Mouse (Mus musculus) intestine, embryonic 15.5 days (tissue): ENCODE data around the gene Ubqln4. TPM values are rescaled to one million over a fixed set of nuclear protein-coding genes. Genes with fewer than 3 reads are reported as not detected.
"Not testable (repeated sequence)": the region's sequence is repeated elsewhere in the genome, so short reads cannot be mapped to it uniquely, and the experiment has no call there.

Experiments
- ATAC-seq: fragments of 200-750 bp; cut with Nextera tagmentation; 2 replicates; pipeline ENCODE4 v1.8.0; 2017; ENCODE audit warnings: moderate TSS enrichment, moderate library complexity
- H3K27ac ChIP-seq: fragments of 300-500 bp; sonication (generic); 2 replicates; pipeline ENCODE4 v1.5.1; 2015; ENCODE audit warnings: mild to moderate bottlenecking, inconsistent platforms
- H3K27me3 ChIP-seq: fragments of 300-500 bp; sonication (generic); replicated peaks from 2 replicates; pipeline ENCODE4 v1.6.1; 2015; ENCODE audit warnings: inconsistent platforms
- H3K36me3 ChIP-seq: fragments of 300-500 bp; sonication (generic); 2 replicates; pipeline ENCODE4 v1.6.1; 2015; ENCODE audit warnings: inconsistent platforms
- H3K4me1 ChIP-seq: fragments of 300-500 bp; sonication (generic); replicated peaks from 2 replicates; pipeline ENCODE4 v1.6.1; 2015; ENCODE audit warnings: inconsistent platforms
- H3K4me2 ChIP-seq: fragments of 300-500 bp; sonication (generic); replicated peaks from 2 replicates; pipeline ENCODE4 v1.6.1; 2015; ENCODE audit warnings: mild to moderate bottlenecking, inconsistent platforms
- H3K4me3 ChIP-seq: fragments of 300-500 bp; sonication (generic); replicated peaks from 2 replicates; pipeline ENCODE4 v1.5.1; 2015; ENCODE audit warnings: inconsistent platforms
- H3K9ac ChIP-seq: fragments of 300-500 bp; sonication (generic); 2 replicates; pipeline ENCODE4 v1.6.1; 2015; ENCODE audit warnings: inconsistent platforms
- H3K9me3 ChIP-seq: fragments of 300-500 bp; sonication (generic); 2 replicates; pipeline ENCODE4 v1.6.1; 2016; ENCODE audit warnings: inconsistent platforms
- WGBS: fragments of 180-500 bp; shearing (Covaris S2); methylation state at CpG from one replicate; pipeline ENCODE4 v1.1.7; 2015; 5-methylcytosine and 5-hydroxymethylcytosine counted together
- polyA plus RNA-seq: library from polyadenylated mRNA; unstranded; fragments of >200 nt; fragmentation: Nextera tagmentation; extraction: Ambion mirVana; gene quantifications from 2 replicates; pipeline ENCODE4 v1.2.1, GENCODE M21; 2015

Ubqln4 gene
- polyA plus RNA-seq, 1 experiment from 2014 or later, result 43.7 TPM

GRCm38 (mm10) chr3:88578498-88579424, 25.2 kb downstream of the Ubqln4 start:
- peak overlapping the region; percentile 100 for H3K4me3 ChIP-seq
- no peak overlapping the region for H3K27ac ChIP-seq
- H3K4me2 ChIP-seq, result peak overlapping the region; percentile 67
- H3K9me3 ChIP-seq, result no peaks in the 10 kb centered on the region
- no peak overlapping the region for H3K9ac ChIP-seq
- H3K27me3 ChIP-seq, result no peaks in the 10 kb centered on the region
- H3K36me3 ChIP-seq, result no peaks in the 10 kb centered on the region; the same call in none of the 2 replicates
- peaks cover 8% of the 10 kb centered on the region; the same call in 1 of the 2 replicates for H3K4me1 ChIP-seq
- ATAC-seq, result peak; percentile 21
- WGBS, result 51% methylated on average over 8 of the region's 8 CpGs

DNA sequence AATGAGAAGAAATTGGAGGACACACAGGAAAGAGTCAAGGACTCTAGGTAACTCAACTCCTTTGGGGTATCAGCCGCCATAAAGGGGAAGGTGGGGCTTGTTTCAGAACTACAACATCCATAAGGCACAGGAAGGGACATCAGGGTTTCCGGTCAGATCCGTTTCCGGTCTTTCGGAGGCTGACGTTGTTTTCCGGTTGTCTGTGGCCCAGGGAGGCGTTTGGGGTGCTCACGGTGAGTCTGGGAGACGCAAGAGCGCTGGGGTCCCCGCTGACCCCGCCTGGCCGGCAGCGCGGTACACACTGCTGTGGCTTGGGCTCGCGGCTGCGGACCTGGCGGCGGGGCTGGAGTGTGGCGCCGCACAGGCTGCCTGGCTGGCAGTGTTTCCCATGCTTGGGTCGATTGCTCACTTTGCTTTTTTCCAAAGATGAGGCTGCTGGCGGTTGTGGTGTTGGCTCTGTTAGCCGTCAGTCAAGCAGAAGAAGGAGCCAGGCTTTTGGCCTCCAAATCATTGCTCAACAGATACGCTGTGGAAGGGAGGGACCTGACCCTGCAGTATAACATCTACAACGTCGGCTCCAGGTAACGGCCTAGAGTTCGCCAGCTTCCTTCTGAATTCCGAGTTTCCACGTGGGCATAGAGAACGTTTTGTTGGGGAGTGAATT, 26.0 kb downstream of the Ubqln4 start:
- H3K4me2 ChIP-seq, result peak overlapping the region; percentile 67
- peaks cover 8% of the 10 kb centered on the region; the same call in 1 of the 2 replicates for H3K4me1 ChIP-seq
- peak overlapping the region; percentile 100 for H3K4me3 ChIP-seq
- H3K9me3 ChIP-seq, result no peaks in the 10 kb centered on the region
- ATAC-seq, result peak; percentile 92
- no peaks in the 10 kb centered on the region for H3K27me3 ChIP-seq
- 0% methylated on average over 34 of the region's 34 CpGs for WGBS
- peak overlapping the region; percentile 77 for H3K27ac ChIP-seq
- H3K36me3 ChIP-seq, result peaks cover 3% of the 10 kb centered on the region
- H3K9ac ChIP-seq, result peak overlapping the region; percentile 98

GRCm38 (mm10) chr3:88585769-88586168, 32.2 kb downstream of the Ubqln4 start:
- H3K4me2 ChIP-seq, result no peak overlapping the region
- H3K9ac ChIP-seq, result no peak overlapping the region
- no peak overlapping the region for H3K4me3 ChIP-seq
- peaks cover 5% of the 10 kb centered on the region; the same call in 1 of the 2 replicates for H3K4me1 ChIP-seq
- WGBS, result 83% methylated on average over 6 of the region's 6 CpGs
- no peak for ATAC-seq
- H3K36me3 ChIP-seq, result peaks cover 30% of the 10 kb centered on the region
- no peaks in the 10 kb centered on the region for H3K9me3 ChIP-seq
- no peaks in the 10 kb centered on the region for H3K27me3 ChIP-seq
- no peak overlapping the region for H3K27ac ChIP-seq

- peaks cover 30% of the 10 kb centered on the region for H3K36me3 ChIP-seq
- H3K27me3 ChIP-seq, result no peaks in the 10 kb centered on the region
- peaks cover 3% of the 10 kb centered on the region; the same call in 1 of the 2 replicates for H3K4me1 ChIP-seq
- H3K4me2 ChIP-seq, result no peak overlapping the region
- H3K4me3 ChIP-seq, result no peak overlapping the region
- H3K27ac ChIP-seq, result no peak overlapping the region
- no peak for ATAC-seq
- no peaks in the 10 kb centered on the region for H3K9me3 ChIP-seq
- 95% methylated on average over 5 of the region's 5 CpGs for WGBS
- no peak overlapping the region for H3K9ac ChIP-seq
These were observed 33.1 kb downstream of the Ubqln4 start for GRCm38 (mm10) chr3:88586640-88587039.

DNA sequence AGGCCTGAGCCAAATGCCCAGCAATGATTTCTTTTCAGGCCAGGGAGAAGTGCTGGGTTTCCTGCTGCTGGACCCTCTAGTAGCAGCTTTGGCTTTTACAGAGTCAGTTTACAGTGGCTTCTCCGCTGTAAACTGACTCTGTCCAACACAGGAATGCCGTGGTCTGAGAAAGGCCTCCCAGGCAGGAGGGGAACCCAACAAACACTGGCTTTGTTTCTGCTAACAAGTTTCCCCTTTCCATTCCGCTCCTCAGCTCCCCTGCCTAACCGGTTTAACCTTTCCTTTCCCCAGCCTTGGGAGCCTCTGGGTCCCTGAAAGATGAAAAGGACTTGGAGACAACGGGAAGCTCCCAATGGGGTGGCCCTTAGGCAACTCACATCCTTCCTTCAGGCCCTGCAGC, 36.7 kb downstream of the Ubqln4 start:
- H3K27ac ChIP-seq, result no peak overlapping the region
- no peak overlapping the region for H3K9ac ChIP-seq
- H3K4me2 ChIP-seq, result no peak overlapping the region
- H3K36me3 ChIP-seq, result peaks cover 27% of the 10 kb centered on the region
- 22% methylated on average over 5 of the region's 5 CpGs for WGBS
- H3K9me3 ChIP-seq, result no peaks in the 10 kb centered on the region
- ATAC-seq, result no peak
- no peaks in the 10 kb centered on the region for H3K27me3 ChIP-seq
- peaks cover 23% of the 10 kb centered on the region for H3K4me1 ChIP-seq
- no peak overlapping the region for H3K4me3 ChIP-seq

GRCm38 (mm10) chr3:88591044-88591443, 37.5 kb downstream of the Ubqln4 start:
- Histone ChIP-seq H3K4me2 (no peak overlapping the region), H3K27ac (no peak overlapping the region), H3K4me1 (peaks cover 23% of the 10 kb centered on the region), H3K9ac (no peak overlapping the region), H3K27me3 (no peaks in the 10 kb centered on the region), H3K4me3 (no peak overlapping the region), H3K9me3 (no peaks in the 10 kb centered on the region), H3K36me3 (peaks cover 21% of the 10 kb centered on the region)
- no peak for ATAC-seq
- WGBS, result 48% methylated on average over 3 of the region's 3 CpGs

DNA sequence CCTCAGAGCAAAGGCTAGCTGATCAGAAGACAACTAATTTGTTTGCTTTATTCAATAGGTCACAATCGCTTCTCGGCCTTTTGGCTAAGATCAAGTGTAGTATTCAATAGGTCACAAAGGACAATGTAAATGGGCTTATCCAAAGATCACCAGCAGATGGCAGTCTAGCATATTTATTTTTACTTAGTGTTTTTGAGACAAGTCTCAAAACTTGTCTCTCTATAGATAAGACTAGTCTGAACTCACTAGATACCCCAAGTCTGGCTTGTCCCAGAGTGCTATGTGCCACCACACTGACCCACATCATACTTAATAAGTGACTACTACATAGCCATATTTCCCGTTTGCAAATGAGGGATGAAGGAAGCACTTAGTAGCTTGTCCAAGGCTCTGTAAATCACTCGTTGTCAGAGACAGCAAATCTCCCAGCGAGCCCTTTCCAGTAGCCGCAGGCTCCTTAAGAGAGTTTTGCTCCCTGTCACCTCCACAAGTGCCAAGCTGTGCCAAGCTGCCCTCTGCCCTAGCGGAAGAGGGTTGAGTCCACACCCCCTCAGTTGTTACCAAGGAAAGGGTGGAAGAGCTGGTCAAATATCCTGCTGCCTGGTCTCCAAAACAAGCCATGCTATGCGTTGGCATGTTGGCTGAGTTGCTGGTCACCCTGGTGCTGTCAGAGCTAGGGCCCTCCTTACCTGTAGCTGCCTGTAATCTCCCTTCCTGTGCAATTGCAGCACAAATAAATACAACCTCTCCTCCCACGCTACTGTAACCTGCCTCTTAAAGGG, 38.6 kb downstream of the Ubqln4 start:
- Histone ChIP-seq H3K4me3 (no peak overlapping the region), H3K9me3 (no peaks in the 10 kb centered on the region), H3K9ac (no peak overlapping the region), H3K27ac (0 out of 2 replicates have a peak overlapping the region, but pooled peaks have one; percentile 17), H3K27me3 (no peaks in the 10 kb centered on the region), H3K4me1 (peaks cover 23% of the 10 kb centered on the region), H3K36me3 (peaks cover 15% of the 10 kb centered on the region), H3K4me2 (peak overlapping the region; percentile 30; the same call in 1 of the 2 replicates)
- ATAC-seq, result peak; percentile 47; the same call in 1 of the 2 replicates
- 24% methylated on average over 9 of the region's 9 CpGs for WGBS

DNA sequence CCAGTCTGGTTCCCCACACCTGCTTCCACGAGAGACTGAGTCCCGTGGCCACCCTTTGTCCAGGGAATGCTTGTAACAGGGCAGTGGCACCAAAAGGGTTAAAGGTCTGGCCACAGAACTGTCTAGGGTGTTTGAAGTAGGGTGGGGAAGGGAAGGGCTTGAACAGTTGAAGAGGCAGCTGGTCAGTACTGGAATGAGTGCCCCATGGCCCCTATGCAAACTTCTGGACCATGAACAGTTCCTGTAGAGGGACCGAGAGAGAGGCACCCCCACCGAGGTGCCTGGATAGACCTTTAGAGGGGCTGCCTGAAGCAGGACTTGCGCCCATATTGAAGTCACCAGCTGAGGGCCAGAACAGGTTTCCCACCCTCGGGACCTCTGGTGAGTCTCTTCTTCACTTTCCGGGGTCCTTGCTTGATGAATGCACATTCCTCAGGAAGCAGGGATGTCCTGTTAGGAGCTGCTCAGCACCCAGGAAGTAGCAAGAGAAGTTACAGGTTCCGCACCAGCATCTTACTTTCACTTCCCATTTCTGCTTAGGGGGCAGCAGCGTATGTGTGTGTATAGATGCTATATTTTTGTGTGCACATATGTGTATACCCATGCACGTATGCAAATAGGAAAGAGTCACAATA, 39.5 kb downstream of the Ubqln4 start:
- Histone ChIP-seq H3K27ac (no peak overlapping the region), H3K4me3 (no peak overlapping the region), H3K9me3 (no peaks in the 10 kb centered on the region), H3K4me2 (peak overlapping the region; percentile 15; the same call in 1 of the 2 replicates), H3K36me3 (peaks cover 5% of the 10 kb centered on the region), H3K27me3 (no peaks in the 10 kb centered on the region), H3K4me1 (peaks cover 23% of the 10 kb centered on the region), H3K9ac (no peak overlapping the region)
- 67% methylated on average over 10 of the region's 10 CpGs for WGBS
- ATAC-seq, result peak; percentile 37; the same call in 1 of the 2 replicates

DNA sequence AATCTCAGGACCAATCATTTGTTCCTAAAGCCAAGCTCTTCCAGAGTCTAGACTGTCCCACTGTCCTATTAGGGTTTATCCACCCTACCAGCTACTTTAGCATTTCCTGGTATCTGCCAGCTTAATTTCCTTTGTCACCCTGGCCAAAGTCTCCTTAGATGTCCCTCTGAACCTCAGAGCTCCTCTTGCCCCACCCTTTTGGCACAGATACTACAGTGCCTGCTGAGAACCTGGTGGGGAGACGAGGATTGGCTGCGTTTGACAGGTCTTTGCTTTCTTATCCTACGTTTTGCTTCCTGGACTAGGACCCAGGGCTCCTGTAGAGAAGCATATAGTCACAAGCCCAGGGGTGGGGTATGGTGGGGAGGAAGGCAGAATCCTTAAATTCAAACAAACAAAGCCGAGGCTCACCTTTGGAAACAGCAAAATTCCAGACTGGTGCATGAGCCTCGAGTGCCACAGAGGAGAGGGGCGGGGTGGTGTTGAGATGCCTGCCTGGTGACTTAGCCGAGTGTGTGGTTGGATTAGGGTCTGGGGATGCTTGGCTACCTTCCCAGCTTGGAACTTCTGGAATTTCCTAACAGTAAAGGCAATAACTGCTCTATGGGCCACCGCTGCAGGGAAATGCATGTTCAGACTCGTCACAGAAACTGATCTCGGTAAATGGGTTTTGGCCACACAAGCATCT, 40.5 kb downstream of the Ubqln4 start:
- peaks cover 23% of the 10 kb centered on the region for H3K4me1 ChIP-seq
- ATAC-seq, result peak; percentile 75
- H3K9ac ChIP-seq, result no peak overlapping the region
- no peaks in the 10 kb centered on the region for H3K9me3 ChIP-seq
- no peaks in the 10 kb centered on the region for H3K36me3 ChIP-seq
- H3K4me2 ChIP-seq, result peak overlapping the region; percentile 34; the same call in 1 of the 2 replicates
- WGBS, result 37% methylated on average over 10 of the region's 10 CpGs
- H3K27ac ChIP-seq, result peak overlapping the region; percentile 20
- H3K27me3 ChIP-seq, result no peaks in the 10 kb centered on the region
- H3K4me3 ChIP-seq, result no peak overlapping the region

DNA sequence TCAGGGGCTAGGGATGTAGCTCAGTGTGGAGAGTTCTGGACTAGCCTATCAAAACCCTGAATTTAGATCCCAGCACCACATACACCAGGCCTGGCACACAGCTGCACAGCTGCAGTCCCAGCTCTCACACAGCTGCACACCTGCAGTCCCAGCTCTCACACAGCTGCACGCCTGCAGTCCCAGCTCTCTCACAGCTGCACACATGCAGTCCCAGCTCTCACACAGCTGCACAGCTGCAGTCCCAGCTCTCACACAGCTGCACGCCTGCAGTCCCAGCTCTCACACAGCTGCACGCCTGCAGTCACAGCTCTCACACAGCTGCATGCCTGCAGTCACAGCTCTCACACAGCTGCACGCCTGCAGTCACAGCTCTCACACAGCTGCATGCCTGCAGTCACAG, 43.0 kb downstream of the Ubqln4 start:
- H3K27ac ChIP-seq, H3K9ac ChIP-seq, H3K9me3 ChIP-seq, H3K36me3 ChIP-seq, H3K4me2 ChIP-seq, ATAC-seq, H3K4me3 ChIP-seq, H3K27me3 ChIP-seq: not testable (repeated sequence)
- H3K4me1 ChIP-seq, result peaks cover 20% of the 10 kb centered on the region
- 87% methylated on average over 4 of the region's 4 CpGs for WGBS

DNA sequence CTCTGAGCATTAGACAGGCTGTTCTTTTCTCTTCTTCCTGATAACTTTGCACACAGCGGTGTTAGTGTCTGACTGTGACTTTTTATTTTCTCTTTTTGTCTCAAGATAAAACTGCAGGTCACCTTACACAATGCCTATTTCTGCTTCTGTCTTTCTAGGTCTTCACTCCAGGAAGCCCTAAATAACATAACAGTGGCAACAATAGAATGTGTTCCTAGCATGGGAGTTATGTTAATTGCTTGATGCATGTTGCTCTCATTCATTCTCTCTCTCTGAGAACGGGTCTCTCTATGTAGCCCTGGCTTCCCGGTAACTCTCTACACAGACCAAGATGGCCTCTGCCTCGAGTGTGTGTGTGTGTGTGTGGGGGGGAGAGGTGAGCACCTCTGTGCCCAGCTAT, 48.9 kb downstream of the Ubqln4 start:
- WGBS, result 80% methylated on average over 4 of the region's 4 CpGs
- Histone ChIP-seq H3K36me3 (no peaks in the 10 kb centered on the region), H3K4me2 (no peak overlapping the region), H3K27ac (no peak overlapping the region), H3K4me3 (no peak overlapping the region), H3K9me3 (no peaks in the 10 kb centered on the region), H3K27me3 (no peaks in the 10 kb centered on the region), H3K9ac (no peak overlapping the region), H3K4me1 (peaks cover 4% of the 10 kb centered on the region; the same call in 1 of the 2 replicates)
- ATAC-seq, result no peak
